Mouse (Mus musculus) stomach, embryonic 15.5 days (tissue): ENCODE measurements at regions not wholly inside any gene's neighbourhood (a gene's known extent, or its start where the extent isn't known, plus 50 kb on each side); places are given as distances from the start of the nearest gene placed in this dataset.

Source experiments
- ATAC-seq: fragments of 200-750 bp; cut with Nextera tagmentation; 2 replicates; pipeline ENCODE4 v1.8.0; 2017; ENCODE audit warnings: low read depth, moderate number of reproducible peaks, moderate TSS enrichment; ENCODE audit not compliant: insufficient read depth, low FRiP score
- H3K27ac ChIP-seq: fragments of 300-500 bp; sonication (generic); 2 replicates; pipeline ENCODE4 v1.5.1; 2015; ENCODE audit warnings: mild to moderate bottlenecking, inconsistent platforms
- H3K27me3 ChIP-seq: fragments of 300-500 bp; sonication (generic); replicated peaks from 2 replicates; pipeline ENCODE4 v1.6.1; 2015; ENCODE audit warnings: inconsistent platforms
- H3K36me3 ChIP-seq: fragments of 300-500 bp; sonication (generic); 2 replicates; pipeline ENCODE4 v1.6.1; 2015; ENCODE audit warnings: inconsistent platforms
- H3K4me1 ChIP-seq: fragments of 300-500 bp; sonication (generic); 2 replicates; pipeline ENCODE4 v1.6.1; 2015; ENCODE audit warnings: inconsistent platforms
- H3K4me2 ChIP-seq: fragments of 300-500 bp; sonication (generic); 2 replicates; pipeline ENCODE4 v1.6.1; 2015; ENCODE audit warnings: mild to moderate bottlenecking, inconsistent platforms
- H3K4me3 ChIP-seq: fragments of 300-500 bp; sonication (generic); replicated peaks from 2 replicates; pipeline ENCODE4 v1.5.1; 2015; ENCODE audit warnings: inconsistent platforms
- H3K9ac ChIP-seq: fragments of 300-500 bp; sonication (generic); 2 replicates; pipeline ENCODE4 v1.6.1; 2015; ENCODE audit warnings: inconsistent platforms
- H3K9me3 ChIP-seq: fragments of 300-500 bp; sonication (generic); 2 replicates; pipeline ENCODE4 v1.6.1; 2016; ENCODE audit warnings: inconsistent platforms
- WGBS: fragments of 180-500 bp; shearing (Covaris S2); methylation state at CpG from one replicate; pipeline ENCODE4 v1.1.7; 2015; 5-methylcytosine and 5-hydroxymethylcytosine counted together

DNA sequence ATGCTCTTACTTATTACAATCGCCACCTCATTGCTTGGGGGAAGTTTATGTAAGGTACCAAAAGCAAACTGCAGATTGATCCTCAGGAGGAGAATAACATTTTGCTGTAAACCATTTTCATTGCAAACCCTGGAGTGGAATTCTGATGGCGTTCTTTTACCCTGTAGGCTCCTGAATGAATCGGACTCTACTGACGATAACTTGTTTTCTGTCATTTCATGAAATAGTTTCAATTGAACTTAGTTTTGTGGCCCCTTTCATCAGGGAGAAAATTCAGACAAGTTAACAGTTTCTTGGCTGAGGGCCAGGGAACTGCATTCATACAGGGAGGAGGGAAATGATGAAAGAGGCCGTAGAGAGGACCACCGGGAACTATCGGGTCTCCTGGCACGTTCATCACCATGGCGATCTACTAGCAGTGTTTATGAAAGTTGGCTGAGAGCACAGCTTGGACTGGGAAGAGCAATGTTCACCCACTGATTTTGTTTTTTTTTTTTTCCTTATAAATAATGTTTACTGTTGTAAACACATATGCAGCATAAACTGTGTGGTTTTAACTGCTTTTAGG, 266.7 kb downstream of the Stim2 start:
- Histone ChIP-seq H3K4me1 (no peaks in the 10 kb centered on the region), H3K9ac (no peak overlapping the region), H3K27me3 (no peaks in the 10 kb centered on the region), H3K4me2 (no peak overlapping the region; the same call in 1 of the 2 replicates), H3K36me3 (no peaks in the 10 kb centered on the region), H3K9me3 (no peaks in the 10 kb centered on the region), H3K27ac (no peak overlapping the region), H3K4me3 (no peak overlapping the region)
- no peak for ATAC-seq
- 18% methylated on average over 9 of the region's 9 CpGs for WGBS

GRCm38 (mm10) chr5:54267905-54268590, 269.7 kb downstream of the Stim2 start:
- no peaks in the 10 kb centered on the region for H3K27me3 ChIP-seq
- H3K36me3 ChIP-seq = no peaks in the 10 kb centered on the region
- no peak overlapping the region for H3K27ac ChIP-seq
- no peak overlapping the region for H3K4me2 ChIP-seq
- ATAC-seq = no peak
- 50% methylated on average over 10 of the region's 10 CpGs for WGBS
- H3K4me1 ChIP-seq = no peaks in the 10 kb centered on the region
- no peak overlapping the region for H3K4me3 ChIP-seq
- no peaks in the 10 kb centered on the region for H3K9me3 ChIP-seq
- no peak overlapping the region for H3K9ac ChIP-seq

DNA sequence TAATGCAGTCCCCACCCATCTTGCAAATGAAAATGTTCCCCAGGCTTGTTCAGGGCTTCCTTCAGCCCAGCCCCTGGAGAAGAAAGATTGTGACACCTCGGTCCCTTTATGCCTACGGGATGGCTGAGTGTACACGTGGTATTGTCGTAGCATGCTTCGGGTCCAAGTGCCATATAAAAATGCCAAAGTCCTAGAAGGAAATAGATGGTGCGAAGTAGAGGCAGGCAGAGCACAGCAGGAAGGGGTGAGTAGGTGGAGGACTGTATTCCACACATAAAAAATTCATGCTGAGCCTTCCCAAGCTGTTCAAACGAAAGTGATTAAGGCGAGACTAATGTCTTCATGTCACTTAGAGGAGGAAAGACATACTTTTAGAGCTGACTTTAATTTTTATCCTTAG, 281.1 kb downstream of the Stim2 start:
- H3K4me1 ChIP-seq = no peaks in the 10 kb centered on the region
- H3K4me3 ChIP-seq = no peak overlapping the region
- ATAC-seq = no peak
- no peaks in the 10 kb centered on the region for H3K36me3 ChIP-seq
- H3K4me2 ChIP-seq = no peak overlapping the region
- 55% methylated on average over 8 of the region's 8 CpGs for WGBS
- H3K9ac ChIP-seq = no peak overlapping the region
- no peaks in the 10 kb centered on the region for H3K9me3 ChIP-seq
- H3K27ac ChIP-seq = no peak overlapping the region
- no peaks in the 10 kb centered on the region for H3K27me3 ChIP-seq

- Histone ChIP-seq H3K27me3 (no peaks in the 10 kb centered on the region), H3K4me1 (no peaks in the 10 kb centered on the region), H3K9ac (no peak overlapping the region), H3K4me3 (no peak overlapping the region), H3K4me2 (no peak overlapping the region), H3K9me3 (no peaks in the 10 kb centered on the region), H3K27ac (no peak overlapping the region), H3K36me3 (no peaks in the 10 kb centered on the region)
- no peak for ATAC-seq
- WGBS = 45% methylated on average over 4 of the region's 4 CpGs
These were observed 282.4 kb downstream of the Stim2 start for GRCm38 (mm10) chr5:54280670-54281069.

DNA sequence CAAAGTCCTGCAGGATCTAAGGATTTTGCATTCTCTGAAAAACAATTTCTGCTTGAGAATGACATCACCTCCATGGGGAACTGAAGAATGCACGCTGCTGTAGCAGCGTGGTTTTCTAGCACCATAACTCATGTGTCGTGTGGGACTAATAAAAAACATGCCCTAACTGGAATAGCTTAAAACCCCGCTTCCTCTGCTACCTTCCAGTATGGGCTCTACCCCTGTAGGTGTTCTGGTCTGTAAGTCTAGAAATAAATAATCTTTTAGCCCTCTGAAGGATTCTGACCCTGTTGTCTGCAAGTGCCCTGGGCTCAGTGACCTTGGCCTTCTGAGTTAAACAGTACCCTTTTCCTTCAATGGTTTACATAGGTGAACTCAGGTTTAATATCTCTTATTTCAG, 282.8 kb downstream of the Stim2 start:
- H3K4me3 ChIP-seq = no peak overlapping the region
- WGBS = 55% methylated on average over 4 of the region's 4 CpGs
- no peak for ATAC-seq
- H3K27ac ChIP-seq = no peak overlapping the region
- H3K4me2 ChIP-seq = no peak overlapping the region
- no peaks in the 10 kb centered on the region for H3K36me3 ChIP-seq
- H3K9me3 ChIP-seq = no peaks in the 10 kb centered on the region
- no peaks in the 10 kb centered on the region for H3K4me1 ChIP-seq
- H3K9ac ChIP-seq = no peak overlapping the region
- H3K27me3 ChIP-seq = no peaks in the 10 kb centered on the region

GRCm38 (mm10) chr5:54290372-54291080, 292.2 kb downstream of the Stim2 start:
- Histone ChIP-seq H3K27ac (no peak overlapping the region), H3K4me2 (no peak overlapping the region), H3K36me3 (no peaks in the 10 kb centered on the region), H3K9me3 (no peaks in the 10 kb centered on the region), H3K4me1 (no peaks in the 10 kb centered on the region), H3K4me3 (no peak overlapping the region), H3K9ac (no peak overlapping the region), H3K27me3 (no peaks in the 10 kb centered on the region)
- WGBS = 19% methylated on average over 12 of the region's 12 CpGs
- no peak for ATAC-seq

DNA sequence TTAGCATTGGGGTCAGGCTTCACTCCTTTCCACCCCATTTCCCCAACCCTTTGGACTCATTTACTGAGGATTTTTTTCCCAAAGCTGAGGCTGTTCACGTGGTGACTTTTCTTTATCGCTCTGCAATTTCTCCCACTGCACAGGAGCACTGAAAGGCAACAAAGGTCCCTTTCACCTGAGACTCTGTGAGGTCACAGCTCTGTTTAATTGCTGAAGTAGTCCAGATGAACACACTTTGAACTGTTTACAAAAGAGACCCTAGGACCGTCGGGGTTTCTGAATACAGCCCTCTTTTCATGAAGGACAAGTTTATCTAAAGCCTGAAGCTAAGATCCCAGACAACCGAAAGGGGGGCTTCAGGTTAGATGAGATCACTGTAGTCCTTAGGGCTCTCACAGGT, 293.6 kb downstream of the Stim2 start:
- Histone ChIP-seq H3K27me3 (no peaks in the 10 kb centered on the region), H3K27ac (no peak overlapping the region), H3K9me3 (no peaks in the 10 kb centered on the region), H3K36me3 (no peaks in the 10 kb centered on the region), H3K4me1 (no peaks in the 10 kb centered on the region), H3K4me3 (no peak overlapping the region), H3K4me2 (no peak overlapping the region), H3K9ac (no peak overlapping the region)
- WGBS = 28% methylated on average over 5 of the region's 5 CpGs
- ATAC-seq = no peak

- 80% methylated on average over 8 of the region's 8 CpGs for WGBS
- Histone ChIP-seq H3K4me1 (no peaks in the 10 kb centered on the region), H3K27me3 (no peaks in the 10 kb centered on the region), H3K9ac (no peak overlapping the region), H3K36me3 (no peaks in the 10 kb centered on the region), H3K4me2 (no peak overlapping the region), H3K9me3 (no peaks in the 10 kb centered on the region), H3K27ac (no peak overlapping the region), H3K4me3 (no peak overlapping the region)
- no peak for ATAC-seq
These were observed 315.5 kb downstream of the Stim2 start for GRCm38 (mm10) chr5:54313660-54314279.

DNA sequence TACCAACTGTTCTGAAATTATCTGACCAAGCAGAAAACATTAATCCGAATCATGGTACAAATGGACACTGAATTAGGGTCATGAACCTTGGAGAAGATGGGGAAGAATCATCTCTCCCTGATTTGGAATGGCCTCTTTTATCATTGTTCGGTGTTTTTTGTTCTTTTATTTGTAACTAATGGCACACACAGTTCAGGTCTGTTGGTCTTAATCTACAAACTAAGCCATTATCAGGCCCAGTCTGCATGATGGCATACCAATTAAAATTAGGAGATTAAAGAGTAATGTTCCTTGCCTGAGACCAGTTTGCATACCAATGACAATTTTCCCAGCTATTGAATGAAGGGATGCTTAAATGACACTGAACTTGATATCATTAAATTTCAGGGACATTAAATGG, 332.1 kb downstream of the Stim2 start:
- 90% methylated on average over 2 of the region's 2 CpGs for WGBS
- Histone ChIP-seq H3K27ac (no peak overlapping the region), H3K4me1 (no peaks in the 10 kb centered on the region), H3K36me3 (no peaks in the 10 kb centered on the region), H3K27me3 (no peaks in the 10 kb centered on the region), H3K9ac (no peak overlapping the region), H3K4me3 (no peak overlapping the region), H3K4me2 (no peak overlapping the region), H3K9me3 (no peaks in the 10 kb centered on the region)
- no peak for ATAC-seq

- 76% methylated on average over 6 of the region's 6 CpGs for WGBS
These were observed 344.7 kb downstream of the Stim2 start for GRCm38 (mm10) chr5:54342976-54343375.

GRCm38 (mm10) chr5:54343432-54343831, 345.1 kb downstream of the Stim2 start:
- Histone ChIP-seq H3K4me1 (no peaks in the 10 kb centered on the region), H3K36me3 (no peaks in the 10 kb centered on the region), H3K9me3 (no peaks in the 10 kb centered on the region), H3K27me3 (no peaks in the 10 kb centered on the region), H3K4me3 (no peak overlapping the region), H3K9ac (no peak overlapping the region), H3K4me2 (no peak overlapping the region), H3K27ac (no peak overlapping the region)
- WGBS = 83% methylated on average over 3 of the region's 3 CpGs
- ATAC-seq = no peak

More at GRCm38 (mm10) chr5:54342976-54343375, 344.7 kb downstream of the Stim2 start:
- no peak overlapping the region for H3K4me3 ChIP-seq
- no peak overlapping the region for H3K27ac ChIP-seq
- no peaks in the 10 kb centered on the region for H3K4me1 ChIP-seq
- no peak for ATAC-seq
- no peak overlapping the region for H3K4me2 ChIP-seq
- no peaks in the 10 kb centered on the region for H3K27me3 ChIP-seq
- no peaks in the 10 kb centered on the region for H3K9me3 ChIP-seq
- no peak overlapping the region for H3K9ac ChIP-seq
- no peaks in the 10 kb centered on the region for H3K36me3 ChIP-seq
